Comparison of ENCODE assay signal across 17 mouse cellular contexts in the genomic region with DNA sequence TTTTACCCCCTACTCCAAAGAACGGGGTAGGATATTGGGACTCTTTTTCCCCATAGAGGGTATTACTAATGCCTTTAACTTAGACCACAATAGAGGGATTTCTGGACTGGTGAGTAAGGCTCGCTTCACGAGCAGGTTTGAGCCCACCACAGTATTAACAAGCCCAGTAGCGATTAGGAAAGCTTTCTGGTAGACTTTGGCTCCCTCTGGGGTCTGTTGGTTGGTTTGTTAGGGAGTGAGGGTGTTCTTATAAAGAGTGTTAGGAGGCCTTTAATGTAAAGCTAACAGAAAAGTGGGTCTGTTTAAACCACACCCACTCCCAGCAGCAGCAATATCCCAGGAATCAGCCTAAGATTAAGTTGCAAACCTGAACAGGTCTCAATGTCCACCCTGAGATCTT. TPM values are rescaled to one million over a fixed set of nuclear protein-coding genes. Genes with fewer than 3 reads are reported as not detected.
DNase-seq lines count a peak whose midpoint lies in the region; ATAC-seq and TF ChIP-seq lines count a peak whose summit lies in the region.
"Had no signal": no experiment of that assay in that cellular context is flagged by ENCODE, and none has a peak within 500 bp of the region (broad histone marks: within the 10 kb centered on the region; RNA-seq: fewer than 3 reads in every experiment).

No protein-coding gene starts in this region.

- 24% methylated on average over 4 of the region's 4 CpGs for WGBS in heart, embryonic 12.5 days
- WGBS in stomach, embryonic 14.5 days: 18% methylated on average over 4 of the region's 4 CpGs
- WGBS in stomach, postnatal 0 days: 24% methylated on average over 4 of the region's 4 CpGs
- WGBS in limb, embryonic 10.5 days: 29% methylated on average over 4 of the region's 4 CpGs

- H3K9ac ChIP-seq in heart, embryonic 12.5 days: no peak overlapping the region
- H3K9ac ChIP-seq in stomach, embryonic 14.5 days (replicated peaks; ENCODE audit: low read depth, low read length): no peak overlapping the region
- H3K9ac ChIP-seq in stomach, postnatal 0 days (ENCODE audit: low read length): no peak overlapping the region
- H3K9ac ChIP-seq: embryonic facial prominence, embryonic 15.5 days; stomach, embryonic 15.5 days had no signal

- no peak overlapping the region for H3K27ac ChIP-seq in heart, embryonic 12.5 days (ENCODE audit: poor library complexity, severe bottlenecking)
- H3K27ac ChIP-seq in stomach, embryonic 14.5 days (ENCODE audit: low read length): no peak overlapping the region
- no peak overlapping the region for H3K27ac ChIP-seq in stomach, postnatal 0 days (replicated peaks)
- H3K27ac ChIP-seq in limb, embryonic 10.5 days: no peak overlapping the region; the same call in 1 of the 2 replicates
- H3K27ac ChIP-seq: embryonic facial prominence, embryonic 15.5 days; stomach, embryonic 15.5 days had no signal

- intact Hi-C loops in heart, postnatal 36 days (cut with DNase I): no loop called here

- ATAC-seq in heart, embryonic 12.5 days (ENCODE audit: insufficient number of reproducible peaks, low FRiP score): no peak
- no peak for ATAC-seq in stomach, embryonic 14.5 days (ENCODE audit: insufficient number of reproducible peaks, insufficient read depth, low FRiP score, low read depth)
- ATAC-seq in stomach, postnatal 0 days (ENCODE audit: low FRiP score, low TSS enrichment): no peak

- H3K4me1 ChIP-seq in heart, embryonic 12.5 days (replicated peaks): peaks cover 7% of the 10 kb centered on the region; the same call in 1 of the 2 replicates
- peaks cover 13% of the 10 kb centered on the region; the same call in 1 of the 2 replicates for H3K4me1 ChIP-seq in stomach, embryonic 14.5 days (ENCODE audit: control insufficient read depth, insufficient read depth, low read length)
- H3K4me1 ChIP-seq in stomach, postnatal 0 days (replicated peaks; ENCODE audit: control insufficient read depth, insufficient read depth): no peaks in the 10 kb centered on the region; the same call in 1 of the 2 replicates
- H3K4me1 ChIP-seq in limb, embryonic 10.5 days: peaks cover 21% of the 10 kb centered on the region

- H3K4me2 ChIP-seq in heart, embryonic 12.5 days: peak overlapping the region; percentile 82
- H3K4me2 ChIP-seq in stomach, embryonic 14.5 days (replicated peaks; ENCODE audit: low read depth, low read length): peak overlapping the region; percentile 60; the same call in 1 of the 2 replicates
- H3K4me2 ChIP-seq in stomach, postnatal 0 days (replicated peaks; ENCODE audit: low read depth): no peak overlapping the region

- no peaks in the 10 kb centered on the region for H3K36me3 ChIP-seq in heart, embryonic 12.5 days
- no peaks in the 10 kb centered on the region for H3K36me3 ChIP-seq in stomach, embryonic 14.5 days (ENCODE audit: control insufficient read depth, insufficient read depth, low read length)
- H3K36me3 ChIP-seq in stomach, postnatal 0 days (ENCODE audit: control insufficient read depth, insufficient read depth, low read length): no peaks in the 10 kb centered on the region
- no peaks in the 10 kb centered on the region for H3K36me3 ChIP-seq in limb, embryonic 10.5 days
- H3K36me3 ChIP-seq: embryonic facial prominence, embryonic 15.5 days; stomach, embryonic 15.5 days had no signal

- no peak for TF ChIP-seq EP300 in stomach, postnatal 0 days (optimal IDR thresholded peaks at IDR 0.05)

- H3K27me3 ChIP-seq in heart, embryonic 12.5 days (replicated peaks): peaks cover 51% of the 10 kb centered on the region
- H3K27me3 ChIP-seq in stomach, embryonic 14.5 days (ENCODE audit: control insufficient read depth, insufficient read depth, low read length): peaks cover 21% of the 10 kb centered on the region
- H3K27me3 ChIP-seq in stomach, postnatal 0 days (ENCODE audit: control insufficient read depth, insufficient read depth, low read length): no peaks in the 10 kb centered on the region
- peaks cover 70% of the 10 kb centered on the region for H3K27me3 ChIP-seq in limb, embryonic 10.5 days (ENCODE audit: low read depth, poor library complexity, severe bottlenecking)

- no peak for TF ChIP-seq CTCF in stomach, postnatal 0 days (IDR thresholded peaks at IDR 0.05; ENCODE audit: low read depth)

- DNase-seq in heart, postnatal 36 days: no peak
- no peak for DNase-seq in stomach, postnatal 0 days (ENCODE audit: low spot score)
- no peak for DNase-seq in limb, embryonic 10.5 days (ENCODE audit: low spot score)
- no peak for DNase-seq in spleen, postnatal 10 days (ENCODE audit: low spot score in 2 of 2)
- no peak for DNase-seq in lung, postnatal 10 days
- no peak for DNase-seq in adrenal gland, postnatal 4 days (ENCODE audit: low spot score in 2 of 2)
- DNase-seq: adrenal gland, postnatal 36 days; cerebellum, adult 2 months; gastrocnemius, postnatal 14 days; kidney, adult 11 months; lung, adult 18-20 months had no signal

- H3K4me3 ChIP-seq in heart, embryonic 12.5 days: no peak overlapping the region
- H3K4me3 ChIP-seq in stomach, embryonic 14.5 days (ENCODE audit: low read depth, low read length): no peak overlapping the region
- no peak overlapping the region for H3K4me3 ChIP-seq in stomach, postnatal 0 days (ENCODE audit: low read depth, low read length)
- H3K4me3 ChIP-seq in limb, embryonic 10.5 days: peak overlapping the region; percentile 50

- no peaks in the 10 kb centered on the region for H3K9me3 ChIP-seq in heart, embryonic 12.5 days (replicated peaks)
- H3K9me3 ChIP-seq in stomach, embryonic 14.5 days (ENCODE audit: control insufficient read depth, low read depth, low read length): no peaks in the 10 kb centered on the region
- no peaks in the 10 kb centered on the region for H3K9me3 ChIP-seq in stomach, postnatal 0 days (ENCODE audit: control insufficient read depth, low read length)
- H3K9me3 ChIP-seq in limb, embryonic 10.5 days (replicated peaks): no peaks in the 10 kb centered on the region
- H3K9me3 ChIP-seq: embryonic facial prominence, embryonic 15.5 days; stomach, embryonic 15.5 days had no signal

RNA-seq across cellular contexts. Expression of a gene that starts 17.2 kb away (rescaled TPM):
- polyA plus RNA-seq in heart, embryonic 12.5 days (2016; fragmentation: Nextera tagmentation; extraction: Ambion mirVana): not detected in 2 replicates
- not detected for total RNA-seq in heart, postnatal 36 days (2021)
- polyA plus RNA-seq in stomach, embryonic 14.5 days (2014; fragmentation: Nextera tagmentation; extraction: Ambion mirVana): not detected in 2 replicates
- polyA plus RNA-seq in stomach, postnatal 0 days (2015; fragmentation: Nextera tagmentation; extraction: Ambion mirVana): not detected in 2 replicates
- not detected in 2 replicates for polyA plus RNA-seq in limb, embryonic 10.5 days (2016; fragmentation: Nextera tagmentation; extraction: Ambion mirVana)
- not detected for total RNA-seq in adrenal gland, postnatal 4 days (2021)
- total RNA-seq: adrenal gland, postnatal 36 days; gastrocnemius, postnatal 14 days; monocyte, adult 5-6 weeks had no signal
- polyA plus RNA-seq: C2C12; embryonic facial prominence, embryonic 15.5 days; stomach, embryonic 15.5 days had no signal
